Mouse (Mus musculus): Measurements from ENCODE around the gene Shd. TPM values are rescaled to one million over a fixed set of nuclear protein-coding genes. Genes with fewer than 3 reads are reported as not detected.

The Shd gene
- total RNA-seq, 1 experiment from 2014 or later: 1.7 TPM

- no peak for ATAC-seq (ENCODE audit: extremely low read depth, insufficient number of reproducible peaks, low FRiP score, poor library complexity, severe bottlenecking)
Observed at GRCm38 (mm10) chr17:55996007-55996406, 25.7 kb downstream of the Shd start.

DNA sequence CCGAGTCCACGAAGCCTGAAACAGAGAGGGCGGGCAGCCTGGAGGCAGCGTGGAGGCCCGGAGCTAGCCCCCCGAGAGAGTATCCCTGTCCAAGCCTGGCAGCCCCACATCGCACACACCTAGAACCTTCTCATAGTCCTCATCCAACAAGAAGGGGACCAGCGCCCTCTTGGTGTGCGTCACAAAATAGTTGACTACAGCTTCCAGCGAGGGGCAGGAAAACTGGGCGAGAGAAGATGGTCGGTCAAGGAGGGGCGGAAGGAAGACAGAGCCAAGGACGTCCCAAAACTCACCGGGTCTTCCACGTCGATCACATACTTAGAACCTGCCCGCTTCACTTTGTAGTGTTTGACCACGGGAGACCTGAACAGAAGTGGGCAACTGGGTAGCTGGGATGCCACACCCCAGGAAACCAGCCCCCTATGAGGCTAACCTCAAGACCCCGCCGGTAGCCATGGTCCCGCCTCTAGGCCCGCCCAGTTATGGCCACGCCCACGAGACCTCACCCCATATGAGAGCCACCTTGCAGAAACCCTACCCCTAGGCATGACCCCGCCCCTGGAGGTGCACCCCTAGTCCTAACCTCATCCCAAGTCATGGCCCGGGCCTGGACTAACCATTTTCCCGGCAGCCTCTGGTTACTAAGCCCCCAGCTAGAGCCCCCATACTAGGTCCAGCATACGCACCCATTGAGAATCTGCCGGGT is 29.7 kb downstream of the Shd start:
- no peak for ATAC-seq (ENCODE audit: extremely low read depth, insufficient number of reproducible peaks, low FRiP score, poor library complexity, severe bottlenecking)

DNA sequence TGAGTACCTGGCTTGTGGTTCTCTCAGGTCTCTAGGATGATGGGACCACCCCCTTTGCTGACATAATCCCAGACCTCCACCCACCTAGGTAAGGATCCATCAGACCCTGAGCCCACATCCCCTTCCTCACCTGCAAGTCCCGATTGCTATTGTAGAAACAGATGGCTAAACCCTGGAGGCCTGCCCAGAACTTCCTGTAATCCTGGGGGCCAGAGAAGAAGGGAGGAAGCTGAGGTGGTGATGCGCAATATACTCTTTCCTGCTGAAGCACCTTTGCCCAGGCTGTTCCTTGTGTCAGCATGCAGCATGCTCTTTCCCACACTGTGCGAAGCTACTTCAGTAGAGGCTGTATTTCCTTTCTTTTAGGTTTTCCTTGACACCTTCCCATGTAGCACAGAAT is 32.7 kb downstream of the Shd start:
- no peak for ATAC-seq (ENCODE audit: extremely low read depth, insufficient number of reproducible peaks, low FRiP score, poor library complexity, severe bottlenecking)

DNA sequence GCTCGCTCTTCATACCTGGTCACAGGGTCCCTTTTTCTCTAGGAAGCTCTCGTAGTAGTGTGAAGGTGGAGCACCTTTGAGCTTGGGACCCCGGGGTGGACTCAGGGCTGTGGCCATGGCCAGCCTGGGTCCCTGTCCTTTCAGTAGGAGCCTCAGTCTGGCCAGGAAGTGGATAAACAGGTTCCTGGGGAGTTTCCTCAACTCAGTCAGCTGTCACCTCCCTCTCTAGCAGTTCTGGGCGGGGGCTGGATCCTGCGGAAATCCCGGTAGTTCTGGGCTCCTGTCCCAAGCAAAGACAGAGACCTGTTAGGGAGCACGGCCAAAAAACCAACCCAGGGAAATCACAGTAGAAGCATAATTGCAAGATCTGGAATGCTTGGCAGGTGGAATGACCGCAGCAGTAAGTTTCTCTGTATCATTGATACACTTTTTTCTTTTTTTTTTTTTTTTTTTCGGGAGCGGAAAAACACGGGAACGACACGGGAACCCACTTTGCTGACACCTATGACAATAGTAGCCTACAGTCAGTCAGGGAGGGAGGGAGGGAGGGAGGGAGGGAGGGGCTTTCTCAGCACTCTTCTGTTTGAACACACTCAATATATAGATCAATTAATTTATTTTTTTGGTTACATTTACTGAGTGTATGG is 35.3 kb downstream of the Shd start, which contains the start of the genes Stap2 and Mpnd:
TSS of gene Stap2 (minus strand) at position 170 of the 647 bp plus-strand sequence.
TSS of gene Mpnd (plus strand) at position 297 of the 647 bp plus-strand sequence.
- ATAC-seq (ENCODE audit: extremely low read depth, insufficient number of reproducible peaks, low FRiP score, poor library complexity, severe bottlenecking): no peak

DNA sequence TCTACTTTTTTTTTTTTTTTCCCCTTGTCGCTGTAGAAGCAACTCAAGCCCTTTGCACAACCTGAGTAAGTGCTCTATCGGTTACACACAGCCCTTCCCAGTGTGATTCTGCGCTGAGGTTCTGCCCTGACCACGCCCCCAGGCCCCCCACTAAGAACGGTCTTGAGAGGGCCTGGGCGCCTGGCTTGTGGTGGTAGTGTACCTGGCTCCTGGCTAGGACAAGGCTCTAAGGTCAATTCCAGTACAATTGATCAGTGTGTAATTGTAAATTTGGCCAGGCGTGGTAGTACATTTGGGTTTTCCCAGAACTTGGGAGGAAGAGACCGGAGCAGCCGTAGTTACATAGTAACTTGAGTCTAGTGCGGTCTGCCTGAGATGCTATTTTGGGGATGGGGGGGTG is 36.7 kb downstream of the Shd start:
- ATAC-seq (ENCODE audit: extremely low read depth, insufficient number of reproducible peaks, low FRiP score, poor library complexity, severe bottlenecking): no peak

GRCm38 (mm10) chr17:56007444-56008355 is 37.4 kb downstream of the Shd start:
- no peak for ATAC-seq (ENCODE audit: extremely low read depth, insufficient number of reproducible peaks, low FRiP score, poor library complexity, severe bottlenecking)

DNA sequence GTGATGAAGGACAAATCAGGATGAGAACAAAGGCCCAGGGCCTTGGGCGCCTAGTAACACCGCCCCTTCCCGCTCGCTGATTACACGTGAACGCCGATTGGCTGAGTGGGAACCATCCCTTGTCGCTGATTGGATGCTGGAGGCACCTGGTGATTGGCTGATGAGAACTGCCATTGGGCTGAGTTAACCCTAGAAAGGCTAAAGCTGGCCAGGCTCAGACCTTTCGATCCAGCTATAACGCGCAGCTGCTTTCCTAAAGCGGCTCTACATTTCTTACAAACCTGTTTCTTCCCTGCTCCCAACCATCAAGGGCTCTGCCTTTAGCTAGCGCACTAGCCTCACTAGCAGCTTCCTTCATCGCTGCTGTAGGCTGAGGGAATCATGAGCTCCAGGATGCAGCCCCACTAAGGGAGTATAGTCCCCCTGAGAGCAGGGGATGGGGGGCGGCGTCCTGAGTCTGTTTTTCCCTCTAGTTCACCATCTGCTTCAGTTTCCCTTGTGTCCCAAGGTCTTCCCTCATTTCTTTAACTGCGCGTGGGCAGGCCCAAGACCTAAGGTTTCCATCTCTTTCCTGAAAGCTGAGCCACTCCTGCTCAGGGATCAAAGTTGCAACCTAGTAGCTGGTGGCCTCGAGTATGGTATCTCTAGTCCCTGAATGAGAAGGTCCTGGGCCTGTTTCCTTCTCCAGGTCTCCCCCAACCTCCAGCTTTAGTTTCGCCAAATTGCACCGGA is 38.3 kb downstream of the Shd start:
- peak; percentile 88 for ATAC-seq (ENCODE audit: extremely low read depth, insufficient number of reproducible peaks, low FRiP score, poor library complexity, severe bottlenecking)

DNA sequence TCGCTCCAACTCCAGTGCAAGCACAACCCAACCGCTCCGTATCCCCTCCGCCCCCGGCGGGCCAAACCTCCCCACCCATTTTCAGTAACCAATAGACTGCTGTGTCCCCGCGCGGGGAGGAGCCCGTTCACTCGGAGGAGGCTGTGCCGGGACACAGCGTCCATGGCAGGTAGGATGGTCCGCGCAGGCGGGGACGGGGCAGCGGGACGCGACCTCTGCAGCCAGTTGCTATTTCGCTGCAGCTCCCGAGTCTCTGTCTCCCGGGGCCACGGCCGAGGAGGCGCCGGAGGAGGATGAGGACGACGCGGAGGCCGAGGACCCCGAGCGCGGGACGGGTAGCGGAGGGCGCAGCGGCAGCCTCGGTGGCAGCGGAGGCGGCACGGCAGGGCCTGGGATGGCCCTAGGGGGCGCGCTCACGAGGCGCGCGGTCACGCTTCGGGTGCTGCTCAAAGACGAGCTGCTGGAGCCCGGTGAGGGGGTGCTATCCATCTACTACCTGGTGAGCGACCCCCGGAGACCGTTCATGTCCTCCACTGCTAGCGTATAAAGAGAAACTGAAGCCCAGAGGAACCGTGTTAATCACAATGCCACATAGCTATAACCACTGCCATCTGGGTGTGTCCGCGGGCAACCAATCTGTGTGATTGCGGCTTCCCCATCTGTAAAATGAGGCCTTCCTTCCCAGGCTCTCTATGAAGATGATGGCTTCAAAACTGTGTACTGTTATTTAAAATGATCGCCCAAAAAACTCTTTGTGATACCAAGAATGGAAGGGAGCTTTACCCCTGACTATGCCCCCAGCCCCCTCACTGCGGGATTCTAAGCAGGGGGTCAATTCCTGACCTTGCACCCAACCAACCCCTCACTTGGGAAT is 39.1 kb downstream of the Shd start:
- ATAC-seq (ENCODE audit: extremely low read depth, insufficient number of reproducible peaks, low FRiP score, poor library complexity, severe bottlenecking): peak; percentile 81

DNA sequence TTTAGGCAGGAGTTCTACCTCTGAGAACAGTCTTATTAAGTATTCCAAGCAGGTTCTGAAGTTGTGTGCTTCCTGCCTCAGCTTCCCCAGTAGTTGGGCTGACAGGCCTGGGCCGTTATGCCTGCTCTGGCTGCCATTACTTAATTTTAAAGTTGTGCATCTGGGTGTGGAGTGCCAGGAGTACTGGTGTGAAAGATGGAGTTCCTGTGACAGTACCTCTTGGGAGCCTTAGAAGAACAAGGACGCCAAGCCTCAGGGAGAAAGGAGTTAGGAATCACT is 39.6 kb downstream of the Shd start:
- ATAC-seq (ENCODE audit: extremely low read depth, insufficient number of reproducible peaks, low FRiP score, poor library complexity, severe bottlenecking): no peak

- no peak for ATAC-seq (ENCODE audit: extremely low read depth, insufficient number of reproducible peaks, low FRiP score, poor library complexity, severe bottlenecking)
Observed at GRCm38 (mm10) chr17:56010255-56010654, 40.0 kb downstream of the Shd start.

DNA sequence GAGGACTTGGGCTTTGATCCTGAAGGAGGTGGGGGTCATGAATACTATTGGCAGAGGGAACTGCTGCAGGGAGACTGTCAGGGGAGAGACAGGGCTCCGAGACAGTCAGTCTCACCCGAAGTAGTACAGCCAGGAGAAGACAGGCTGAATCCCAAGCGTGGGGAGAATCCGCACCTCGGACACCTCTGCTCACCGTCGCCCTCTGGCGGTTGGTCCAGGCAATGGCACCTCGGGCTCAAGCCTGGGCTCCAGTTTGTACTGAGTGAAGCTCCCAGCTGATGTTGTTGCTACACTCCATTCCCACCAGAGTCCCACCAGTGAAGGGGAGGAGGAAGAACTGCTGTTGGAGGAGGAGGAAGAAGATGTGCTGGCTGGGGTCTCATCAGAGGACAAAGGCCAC is 40.4 kb downstream of the Shd start:
- ATAC-seq (ENCODE audit: extremely low read depth, insufficient number of reproducible peaks, low FRiP score, poor library complexity, severe bottlenecking): peak; percentile 43

- no peak for ATAC-seq (ENCODE audit: extremely low read depth, insufficient number of reproducible peaks, low FRiP score, poor library complexity, severe bottlenecking)
Observed at GRCm38 (mm10) chr17:56011441-56011840, 41.2 kb downstream of the Shd start.

DNA sequence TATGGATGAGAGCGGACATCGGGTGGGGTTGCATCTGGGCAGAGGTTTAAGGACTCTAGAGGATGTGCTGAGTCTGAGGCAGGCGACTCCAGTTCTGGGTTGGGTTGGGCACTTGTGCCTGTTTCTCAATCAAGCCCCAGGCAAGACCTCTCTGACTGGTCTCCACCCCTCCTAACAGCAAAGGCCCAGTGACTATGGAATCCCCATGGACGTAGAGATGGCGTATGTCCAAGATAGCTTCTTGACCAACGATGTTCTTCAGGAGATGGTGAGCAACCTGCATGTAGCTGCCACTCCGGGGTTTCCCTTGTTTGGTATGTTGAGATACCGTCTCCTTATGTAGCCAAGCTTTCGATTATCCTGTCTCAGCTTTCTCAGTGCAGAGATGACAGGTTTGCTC is 45.0 kb downstream of the Shd start:
- no peak for ATAC-seq (ENCODE audit: extremely low read depth, insufficient number of reproducible peaks, low FRiP score, poor library complexity, severe bottlenecking)

- ATAC-seq (ENCODE audit: extremely low read depth, insufficient number of reproducible peaks, low FRiP score, poor library complexity, severe bottlenecking): no peak
Observed at GRCm38 (mm10) chr17:56016382-56016781, 46.1 kb downstream of the Shd start.

- no peak for ATAC-seq (ENCODE audit: extremely low read depth, insufficient number of reproducible peaks, low FRiP score, poor library complexity, severe bottlenecking)
Observed at GRCm38 (mm10) chr17:56016793-56017785, 46.8 kb downstream of the Shd start.

DNA sequence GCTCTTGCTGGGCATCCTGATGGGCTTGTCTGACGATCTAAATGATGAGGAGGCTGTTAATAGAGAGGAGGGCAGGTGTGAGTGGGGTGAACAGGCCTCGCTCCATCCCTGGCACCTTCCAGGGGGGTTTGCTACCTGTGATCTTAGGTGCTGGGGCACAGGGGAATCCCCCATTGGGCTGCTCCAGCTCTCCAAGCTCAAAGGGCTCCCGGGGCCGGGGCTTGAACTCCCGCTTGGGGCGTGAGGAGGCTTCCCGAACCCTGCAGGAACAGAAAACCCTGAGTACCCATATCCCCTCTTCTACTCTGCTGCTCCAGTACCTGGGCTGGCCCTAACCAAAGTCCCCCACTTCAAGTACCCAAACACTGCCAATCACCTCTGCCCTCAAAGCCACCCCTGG is 47.6 kb downstream of the Shd start:
- ATAC-seq (ENCODE audit: extremely low read depth, insufficient number of reproducible peaks, low FRiP score, poor library complexity, severe bottlenecking): no peak
